Mouse (Mus musculus) ovary, postnatal 14 days (tissue): ENCODE results near the gene Sec11a.

Experiments used
- DNase-seq: peaks from one replicate; pipeline ENCODE4 v3.0.0; 2022; ENCODE audit warnings: low spot score

The Sec11a gene

GRCm38 (mm10) chr7:80857181-80857580 lies 90.4 kb downstream of the Sec11a start:
- peak; percentile 73 for DNase-seq

- DNase-seq, result no peak
Measured at GRCm38 (mm10) chr7:80855316-80855715, 92.3 kb downstream of the Sec11a start.
